In the genomic region with DNA sequence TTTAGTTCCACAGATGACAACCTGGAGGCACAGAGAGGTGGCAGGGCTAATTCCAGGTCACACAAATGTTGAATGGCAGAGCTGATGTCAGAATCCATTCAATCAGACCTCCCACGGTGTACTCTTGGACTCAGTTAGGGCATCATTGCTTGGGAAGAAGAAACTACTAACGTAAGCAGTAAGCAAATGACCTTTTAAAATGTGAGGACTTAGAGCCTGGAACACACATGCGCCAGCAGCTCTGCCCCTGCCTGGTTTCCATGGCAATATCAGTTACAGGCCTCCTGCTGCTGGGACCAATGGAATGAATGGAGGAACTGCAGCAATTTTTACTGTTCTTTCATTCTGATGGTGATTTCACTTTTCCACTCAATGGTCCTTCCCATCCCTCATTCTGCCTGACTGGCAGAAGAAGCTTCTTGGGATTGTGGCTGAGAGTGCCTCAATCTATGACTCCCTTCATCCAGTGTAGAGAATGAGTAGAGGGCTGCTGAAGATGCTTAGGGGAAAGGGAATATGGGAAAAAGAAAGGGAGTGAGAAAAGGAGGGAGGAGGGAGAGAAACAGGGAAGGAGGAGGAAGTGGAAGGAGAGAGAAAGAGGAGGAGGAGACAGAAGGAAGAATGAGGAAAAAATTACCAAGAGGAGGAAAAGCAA, we compare ENCODE assay signal across 10 mouse cellular contexts.
A peak's percentile ranks its signal among the peaks of the same experiment; 100 is the strongest.
DNase-seq lines count a peak whose midpoint lies in the region; ATAC-seq and TF ChIP-seq lines count a peak whose summit lies in the region.
"Had no signal": no experiment of that assay in that cellular context is flagged by ENCODE, and none has a peak within 500 bp of the region (broad histone marks: within the 10 kb centered on the region; RNA-seq: fewer than 3 reads in every experiment).

No protein-coding gene starts in this region.

- intact Hi-C loops in gastrocnemius, postnatal 14 days (cut with DNase I; ENCODE audit: low total_unique reads): no loop called here

- no peak for TF ChIP-seq CTCF in intestine, postnatal 0 days (IDR thresholded peaks at IDR 0.05; ENCODE audit: low read depth)

- no peak for DNase-seq in frontal cortex, postnatal 36 days (ENCODE audit: low spot score in 2 of 2)
- DNase-seq in embryo, embryonic 11.5 days (ENCODE audit: low read depth, low spot score): peak; percentile 13
- peak; percentile 66 for DNase-seq in neural tube, embryonic 11.5 days (ENCODE audit: low spot score)
- no peak for DNase-seq in c-Kit-positive CD71-positive TER-119-positive erythroid progenitor cells, embryonic 14.5 days (ENCODE audit: low spot score)
- no peak for DNase-seq in gastrocnemius, postnatal 14 days
- DNase-seq: right cerebral cortex, postnatal 25 days had no signal

- peak; percentile 48; the same call in 1 of the 2 replicates for ATAC-seq in frontal cortex, adult (ENCODE audit: low TSS enrichment)
- peak; percentile 94 for ATAC-seq in hindbrain, embryonic 15.5 days (ENCODE audit: low FRiP score, low read depth)
- peak; percentile 89 for ATAC-seq in neural tube, embryonic 11.5 days (ENCODE audit: insufficient read depth, low FRiP score, low TSS enrichment)
- no peak for ATAC-seq in intestine, postnatal 0 days

- H3K27me3 ChIP-seq in hindbrain, embryonic 15.5 days: no peaks in the 10 kb centered on the region
- no peaks in the 10 kb centered on the region for H3K27me3 ChIP-seq in neural tube, embryonic 11.5 days (ENCODE audit: control insufficient read depth, insufficient read depth, low read length)
- H3K27me3 ChIP-seq in intestine, postnatal 0 days (replicated peaks; ENCODE audit: control insufficient read depth, insufficient read depth, low read length): no peaks in the 10 kb centered on the region
- H3K27me3 ChIP-seq: embryonic facial prominence, embryonic 13.5 days had no signal

- no peak overlapping the region for H3K4me3 ChIP-seq in hindbrain, embryonic 15.5 days
- H3K4me3 ChIP-seq in neural tube, embryonic 11.5 days (ENCODE audit: low read depth, low read length): no peak overlapping the region
- no peak overlapping the region for H3K4me3 ChIP-seq in intestine, postnatal 0 days (ENCODE audit: low read depth, low read length)
- H3K4me3 ChIP-seq: embryonic facial prominence, embryonic 13.5 days had no signal

- H3K27ac ChIP-seq in hindbrain, embryonic 15.5 days (replicated peaks): peak overlapping the region; percentile 76
- no peak overlapping the region for H3K27ac ChIP-seq in neural tube, embryonic 11.5 days (ENCODE audit: low read depth, low read length)
- no peak overlapping the region for H3K27ac ChIP-seq in intestine, postnatal 0 days (ENCODE audit: low read depth, low read length)
- H3K27ac ChIP-seq: embryonic facial prominence, embryonic 13.5 days had no signal

- no peaks in the 10 kb centered on the region for H3K9me3 ChIP-seq in hindbrain, embryonic 15.5 days
- no peaks in the 10 kb centered on the region for H3K9me3 ChIP-seq in neural tube, embryonic 11.5 days (ENCODE audit: control insufficient read depth, low read length)
- no peaks in the 10 kb centered on the region for H3K9me3 ChIP-seq in intestine, postnatal 0 days (ENCODE audit: control insufficient read depth)
- H3K9me3 ChIP-seq: embryonic facial prominence, embryonic 13.5 days had no signal

- H3K4me1 ChIP-seq in hindbrain, embryonic 15.5 days (replicated peaks): peaks cover 7% of the 10 kb centered on the region
- H3K4me1 ChIP-seq in neural tube, embryonic 11.5 days (ENCODE audit: control insufficient read depth, insufficient read depth, low read length): peaks cover 4% of the 10 kb centered on the region
- no peaks in the 10 kb centered on the region for H3K4me1 ChIP-seq in intestine, postnatal 0 days (replicated peaks; ENCODE audit: control insufficient read depth, insufficient read depth, low read length)
- H3K4me1 ChIP-seq: embryonic facial prominence, embryonic 13.5 days had no signal

- H3K36me3 ChIP-seq in hindbrain, embryonic 15.5 days: no peaks in the 10 kb centered on the region
- H3K36me3 ChIP-seq in neural tube, embryonic 11.5 days (ENCODE audit: control insufficient read depth, insufficient read depth, low read length): no peaks in the 10 kb centered on the region
- H3K36me3 ChIP-seq in intestine, postnatal 0 days (ENCODE audit: control insufficient read depth, insufficient read depth): no peaks in the 10 kb centered on the region
- H3K36me3 ChIP-seq: embryonic facial prominence, embryonic 13.5 days had no signal

- H3K9ac ChIP-seq in hindbrain, embryonic 15.5 days: no peak overlapping the region
- H3K9ac ChIP-seq in neural tube, embryonic 11.5 days (ENCODE audit: low read length): no peak overlapping the region
- H3K9ac ChIP-seq in intestine, postnatal 0 days (ENCODE audit: low read depth, low read length): no peak overlapping the region
- H3K9ac ChIP-seq: embryonic facial prominence, embryonic 13.5 days had no signal

- H3K4me2 ChIP-seq in hindbrain, embryonic 15.5 days: peak overlapping the region; percentile 23; the same call in 1 of the 2 replicates
- no peak overlapping the region for H3K4me2 ChIP-seq in neural tube, embryonic 11.5 days (ENCODE audit: low read depth)
- no peak overlapping the region for H3K4me2 ChIP-seq in intestine, postnatal 0 days (replicated peaks; ENCODE audit: low read depth)
- H3K4me2 ChIP-seq: embryonic facial prominence, embryonic 13.5 days had no signal

- 13% methylated on average over 3 of the region's 3 CpGs for WGBS in hindbrain, embryonic 15.5 days
- 21% methylated on average over 3 of the region's 3 CpGs for WGBS in neural tube, embryonic 11.5 days
- 52% methylated on average over 3 of the region's 3 CpGs for WGBS in intestine, postnatal 0 days

Comparison
In these comparisons a context has a peak if more than half of its experiments do, and no peak if none do; other contexts are left out.
1. DNase-seq: peak in embryo, embryonic 11.5 days (single experiment) and neural tube, embryonic 11.5 days (single experiment); none in frontal cortex, postnatal 36 days (0 of 2), c-Kit-positive CD71-positive TER-119-positive erythroid progenitor cells, embryonic 14.5 days (single experiment) and gastrocnemius, postnatal 14 days (single experiment).